Mouse (Mus musculus) heart, adult 8-10 months (tissue): ENCODE measurements around the gene Ppp1r36. TPM values are rescaled to one million over a fixed set of nuclear protein-coding genes. Genes with fewer than 3 reads are reported as not detected.
"Not testable (repeated sequence)": the region's sequence is repeated elsewhere in the genome, so short reads cannot be mapped to it uniquely, and the experiment has no call there.

ENCODE experiments used
- DNase-seq: peaks from one replicate; pipeline ENCODE4 v3.0.0; 2022; ENCODE audit warnings: low spot score
- total RNA-seq, 4 experiments: library from RNA; stranded (reverse); gene quantifications; 2 replicates each; pipeline ENCODE4 v1.2.4; 2022

Gene Ppp1r36
- total RNA-seq, 4 experiments from 2014 or later = 0.41 to 0.69 TPM; not detected in 2

- DNase-seq = no peak
Observed at GRCm38 (mm10) chr12:76397281-76397680, 20.1 kb upstream of the Ppp1r36 start.

- no peak for DNase-seq
Observed at GRCm38 (mm10) chr12:76401674-76402073, 15.7 kb upstream of the Ppp1r36 start.

- DNase-seq = no peak
Observed at GRCm38 (mm10) chr12:76402991-76403885, 14.1 kb upstream of the Ppp1r36 start.

- DNase-seq = peak; percentile 100
Observed at GRCm38 (mm10) chr12:76403886-76404537, 13.3 kb upstream of the Ppp1r36 start, which contains the start of gene Hspa2. Gene Hspa2, plus strand, starts transcription at chr12:76404176.

- no peak for DNase-seq
Observed at GRCm38 (mm10) chr12:76404836-76405182, 12.5 kb upstream of the Ppp1r36 start.

GRCm38 (mm10) chr12:76405183-76405970, 12.0 kb upstream of the Ppp1r36 start:
- no peak for DNase-seq

GRCm38 (mm10) chr12:76405971-76406370, 11.4 kb upstream of the Ppp1r36 start:
- no peak for DNase-seq

GRCm38 (mm10) chr12:76407184-76407583, 10.2 kb upstream of the Ppp1r36 start:
- DNase-seq = no peak

GRCm38 (mm10) chr12:76409166-76409565, 8.2 kb upstream of the Ppp1r36 start:
- no peak for DNase-seq

- DNase-seq = no peak
Observed at GRCm38 (mm10) chr12:76415383-76416010, 1.8 kb upstream of the Ppp1r36 start.

- DNase-seq = no peak
Observed at GRCm38 (mm10) chr12:76418346-76418745, 1.0 kb downstream of the Ppp1r36 start.

- no peak for DNase-seq
Observed at GRCm38 (mm10) chr12:76425256-76425655, 7.9 kb downstream of the Ppp1r36 start.

- no peak for DNase-seq
Observed at GRCm38 (mm10) chr12:76427546-76427945, 10.2 kb downstream of the Ppp1r36 start.

- no peak for DNase-seq
Observed at GRCm38 (mm10) chr12:76430879-76431406, 13.6 kb downstream of the Ppp1r36 start.

GRCm38 (mm10) chr12:76431431-76431830, 14.1 kb downstream of the Ppp1r36 start:
- no peak for DNase-seq

GRCm38 (mm10) chr12:76434111-76434510, 16.8 kb downstream of the Ppp1r36 start:
- no peak for DNase-seq

GRCm38 (mm10) chr12:76435084-76435483, 17.7 kb downstream of the Ppp1r36 start:
- DNase-seq = no peak

- no peak for DNase-seq
Observed at GRCm38 (mm10) chr12:76435549-76435948, 18.2 kb downstream of the Ppp1r36 start.

GRCm38 (mm10) chr12:76443488-76443887, 26.1 kb downstream of the Ppp1r36 start:
- not testable (repeated sequence) for DNase-seq

GRCm38 (mm10) chr12:76444359-76444772, 27.0 kb downstream of the Ppp1r36 start:
- DNase-seq = no peak

GRCm38 (mm10) chr12:76444862-76445261, 27.5 kb downstream of the Ppp1r36 start:
- no peak for DNase-seq
